35 mouse cellular contexts compared by ENCODE assay signal in the genomic region with DNA sequence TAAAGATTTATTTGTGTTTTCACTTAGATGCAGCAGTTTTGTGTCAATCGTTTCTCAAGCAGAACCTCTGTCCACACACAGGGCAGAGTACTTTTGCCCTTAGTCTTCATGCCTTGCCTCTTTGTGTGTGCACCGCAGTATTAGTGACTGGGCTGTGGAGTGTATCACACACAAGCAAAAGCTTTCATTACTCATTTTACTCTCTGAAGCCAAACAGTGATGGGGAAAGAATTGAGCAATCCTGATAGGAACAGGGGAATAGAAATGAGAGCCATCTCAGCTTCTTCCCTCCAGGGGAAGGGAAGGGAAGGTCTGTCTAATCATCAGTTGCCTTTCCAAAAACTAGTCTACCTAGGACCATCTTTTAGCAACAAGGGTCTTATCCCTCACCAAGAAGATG. TPM values are rescaled to one million over a fixed set of nuclear protein-coding genes. Genes with fewer than 3 reads are reported as not detected.
"Had no signal": no experiment of that assay in that cellular context is flagged by ENCODE, and none has a peak within 500 bp of the region (broad histone marks: within the 10 kb centered on the region; RNA-seq: fewer than 3 reads in every experiment).

No protein-coding gene starts in this region.

- H3K4me1 ChIP-seq: heart, embryonic 12.5 days; heart, embryonic 13.5 days; heart, embryonic 15.5 days; hindbrain, embryonic 10.5 days; hindbrain, embryonic 12.5 days; hindbrain, embryonic 13.5 days; hindbrain, embryonic 15.5 days; intestine, embryonic 15.5 days; kidney, embryonic 15.5 days had no signal

- H3K9me3 ChIP-seq: heart, embryonic 12.5 days; heart, embryonic 13.5 days; heart, embryonic 15.5 days; hindbrain, embryonic 10.5 days; hindbrain, embryonic 12.5 days; hindbrain, embryonic 13.5 days; hindbrain, embryonic 15.5 days; intestine, embryonic 15.5 days; kidney, embryonic 15.5 days had no signal

- DNase-seq: heart, postnatal 10 days; heart, postnatal 14 days; heart, postnatal 36 days; heart, postnatal 4 days; kidney, adult 11 months; kidney, adult 18-20 months; kidney, adult 8-10 months; kidney, adult 9 months; kidney, postnatal 10 days; kidney, postnatal 14 days; kidney, postnatal 25 days; kidney, postnatal 36 days; kidney, postnatal 4 days; layer of hippocampus, adult 9-11 months; layer of hippocampus, postnatal 36 days had no signal

- H3K4me2 ChIP-seq: heart, embryonic 11.5 days; heart, embryonic 12.5 days; heart, embryonic 13.5 days; heart, embryonic 15.5 days; hindbrain, embryonic 12.5 days; hindbrain, embryonic 13.5 days; hindbrain, embryonic 14.5 days; hindbrain, embryonic 15.5 days; intestine, embryonic 15.5 days; kidney, embryonic 15.5 days had no signal

- H3K27me3 ChIP-seq: heart, embryonic 12.5 days; heart, embryonic 13.5 days; heart, embryonic 15.5 days; hindbrain, embryonic 12.5 days; hindbrain, embryonic 13.5 days; hindbrain, embryonic 15.5 days; intestine, embryonic 15.5 days; kidney, embryonic 15.5 days had no signal

- H3K27ac ChIP-seq: heart, embryonic 13.5 days; heart, embryonic 15.5 days; hindbrain, embryonic 10.5 days; hindbrain, embryonic 12.5 days; hindbrain, embryonic 13.5 days; hindbrain, embryonic 14.5 days; hindbrain, embryonic 15.5 days; hindbrain, postnatal 0 days; intestine, embryonic 15.5 days; kidney, embryonic 15.5 days; kidney, postnatal 0 days; layer of hippocampus, adult 2 months; left cerebral cortex, adult 2 months had no signal

- H3K4me3 ChIP-seq: heart, embryonic 12.5 days; heart, embryonic 13.5 days; heart, embryonic 15.5 days; hindbrain, embryonic 10.5 days; hindbrain, embryonic 12.5 days; hindbrain, embryonic 13.5 days; hindbrain, embryonic 15.5 days; intestine, embryonic 15.5 days; kidney, embryonic 15.5 days; layer of hippocampus, adult 2 months; left cerebral cortex, adult 2 months had no signal

- H3K9ac ChIP-seq: heart, embryonic 12.5 days; heart, embryonic 13.5 days; heart, embryonic 15.5 days; hindbrain, embryonic 12.5 days; hindbrain, embryonic 13.5 days; hindbrain, embryonic 14.5 days; hindbrain, embryonic 15.5 days; intestine, embryonic 15.5 days; kidney, embryonic 15.5 days had no signal

- ATAC-seq: hindbrain, embryonic 16.5 days; hindbrain, postnatal 0 days; inflammation-experienced regulatory T-cells, adult 6 months; intestine, embryonic 15.5 days; intestine, embryonic 16.5 days; intestine, postnatal 0 days had no signal

RNA-seq across cellular contexts. Expression of a gene that starts 40.6 kb away (rescaled TPM):
- total RNA-seq: hematopoietic stem cell, adult 5-6 weeks had no signal
